Mouse (Mus musculus) testis, adult 2 months (tissue): ENCODE results near the gene Gm20388. TPM values are rescaled to one million over a fixed set of nuclear protein-coding genes. Genes with fewer than 3 reads are reported as not detected.

Experiments
- H3K27ac ChIP-seq: fragments of 200-500 bp; 2 replicates; pipeline ENCODE4 v1.5.1; 2012; ENCODE audit warnings: low read depth, low read length; ENCODE audit not compliant: control insufficient read depth, insufficient read depth
- H3K27me3 ChIP-seq: fragments of 200-500 bp; 2 replicates; pipeline ENCODE4 v1.6.1; 2012; ENCODE audit warnings: mild to moderate bottlenecking, low read length, moderate library complexity; ENCODE audit not compliant: control insufficient read depth, insufficient read depth
- H3K36me3 ChIP-seq: fragments of 200-500 bp; 2 replicates; pipeline ENCODE4 v1.6.1; 2012; ENCODE audit warnings: mild to moderate bottlenecking, low read length; ENCODE audit not compliant: control insufficient read depth, insufficient read depth
- H3K4me1 ChIP-seq: fragments of 200-500 bp; 2 replicates; pipeline ENCODE4 v1.6.1; 2012; ENCODE audit warnings: low read length; ENCODE audit not compliant: control insufficient read depth, insufficient read depth
- H3K4me3 ChIP-seq: fragments of 200-500 bp; 2 replicates; pipeline ENCODE4 v1.5.1; 2012; ENCODE audit warnings: low read depth, mild to moderate bottlenecking, low read length, moderate library complexity, mixed read lengths; ENCODE audit not compliant: control insufficient read depth
- CTCF ChIP-seq: fragments of 200-500 bp; IDR thresholded peaks from 2 replicates; pipeline ENCODE4 v1.5.1; 2012; ENCODE audit warnings: low read depth, mild to moderate bottlenecking, inconsistent platforms, low read length, moderate library complexity; ENCODE audit not compliant: control insufficient read depth, insufficient read depth, insufficient replicate concordance
- POLR2A ChIP-seq: fragments of 200-500 bp; IDR thresholded peaks from 2 replicates; pipeline ENCODE4 v1.6.1; 2012; ENCODE audit warnings: low read depth, mild to moderate bottlenecking, inconsistent platforms, low read length, moderate library complexity; ENCODE audit not compliant: control insufficient read depth
- polyA plus RNA-seq: library from polyadenylated mRNA; depleted of rRNA; stranded (reverse); fragments of >200 nt; gene quantifications from 2 replicates; pipeline ENCODE4 v1.2.3, GENCODE M21; 2012

The Gm20388 gene
- polyA plus RNA-seq, 1 experiment: 5.6 TPM

- H3K27ac ChIP-seq: no peak overlapping the region
- TF ChIP-seq CTCF (no peak), POLR2A (no peak)
- H3K4me3 ChIP-seq: peak overlapping the region; percentile 70
- H3K27me3 ChIP-seq: no peaks in the 10 kb centered on the region
- peaks cover 27% of the 10 kb centered on the region for H3K4me1 ChIP-seq
- H3K36me3 ChIP-seq: no peaks in the 10 kb centered on the region
These were observed 2425.7 kb downstream of the Gm20388 start for GRCm38 (mm10) chr8:122336251-122336910.

GRCm38 (mm10) chr8:122338852-122339251 lies 2428.2 kb downstream of the Gm20388 start:
- Histone ChIP-seq H3K36me3 (no peaks in the 10 kb centered on the region), H3K4me3 (no peak overlapping the region), H3K27ac (no peak overlapping the region), H3K4me1 (peaks cover 27% of the 10 kb centered on the region), H3K27me3 (no peaks in the 10 kb centered on the region)
- TF ChIP-seq CTCF (no peak), POLR2A (no peak)

GRCm38 (mm10) chr8:122340761-122341160 lies 2430.1 kb downstream of the Gm20388 start:
- Histone ChIP-seq H3K36me3 (no peaks in the 10 kb centered on the region), H3K4me3 (no peak overlapping the region), H3K27ac (no peak overlapping the region), H3K27me3 (no peaks in the 10 kb centered on the region), H3K4me1 (peaks cover 19% of the 10 kb centered on the region)
- no peak for TF ChIP-seq CTCF
- no peak for TF ChIP-seq POLR2A

GRCm38 (mm10) chr8:122341790-122342189 lies 2431.1 kb downstream of the Gm20388 start:
- Histone ChIP-seq H3K27me3 (no peaks in the 10 kb centered on the region), H3K4me3 (no peak overlapping the region), H3K4me1 (peaks cover 13% of the 10 kb centered on the region), H3K27ac (no peak overlapping the region), H3K36me3 (no peaks in the 10 kb centered on the region)
- no peak for TF ChIP-seq POLR2A
- TF ChIP-seq CTCF: no peak

- Histone ChIP-seq H3K36me3 (no peaks in the 10 kb centered on the region), H3K4me1 (peaks cover 7% of the 10 kb centered on the region), H3K27me3 (no peaks in the 10 kb centered on the region), H3K27ac (no peak overlapping the region), H3K4me3 (no peak overlapping the region)
- TF ChIP-seq POLR2A (no peak), CTCF (no peak)
These were observed 2431.7 kb downstream of the Gm20388 start for GRCm38 (mm10) chr8:122342362-122342761.

GRCm38 (mm10) chr8:122342806-122343209 lies 2432.2 kb downstream of the Gm20388 start:
- H3K27me3 ChIP-seq: no peaks in the 10 kb centered on the region
- H3K27ac ChIP-seq: no peak overlapping the region
- no peaks in the 10 kb centered on the region for H3K36me3 ChIP-seq
- no peak overlapping the region for H3K4me3 ChIP-seq
- H3K4me1 ChIP-seq: peaks cover 7% of the 10 kb centered on the region
- TF ChIP-seq POLR2A: no peak
- no peak for TF ChIP-seq CTCF

- peaks cover 7% of the 10 kb centered on the region for H3K4me1 ChIP-seq
- H3K27me3 ChIP-seq: no peaks in the 10 kb centered on the region
- no peak overlapping the region; the same call in 1 of the 2 replicates for H3K4me3 ChIP-seq
- no peak overlapping the region for H3K27ac ChIP-seq
- H3K36me3 ChIP-seq: no peaks in the 10 kb centered on the region
- TF ChIP-seq CTCF (no peak), POLR2A (no peak)
These were observed 2432.7 kb downstream of the Gm20388 start for GRCm38 (mm10) chr8:122343341-122343740.
